Mouse (Mus musculus): ENCODE measurements around the gene Urah.

Urah gene

GRCm38 (mm10) chr7:140840750-140841735, 6.2 kb downstream of the Urah start:
- no peak for DNase-seq

GRCm38 (mm10) chr7:140843806-140844205, 9.0 kb downstream of the Urah start:
- DNase-seq, result no peak

- peak; percentile 75 for DNase-seq
These were observed 10.3 kb downstream of the Urah start, which contains the start of gene Scgb1c1 for GRCm38 (mm10) chr7:140844905-140845665. TSS of gene Scgb1c1 (plus strand) at chr7:140845547.

- no peak for DNase-seq
These were observed 10.9 kb downstream of the Urah start for GRCm38 (mm10) chr7:140845683-140846082.

GRCm38 (mm10) chr7:140846676-140847075, 11.9 kb downstream of the Urah start:
- no peak for DNase-seq

GRCm38 (mm10) chr7:140847755-140848580, 13.2 kb downstream of the Urah start, which contains the start of gene Odf3:
TSS of gene Odf3 (plus strand) at chr7:140847805.
- DNase-seq, result no peak

GRCm38 (mm10) chr7:140848591-140848990, 13.8 kb downstream of the Urah start:
- no peak for DNase-seq

GRCm38 (mm10) chr7:140851916-140852315, 17.1 kb downstream of the Urah start:
- no peak for DNase-seq

- DNase-seq, result no peak
These were observed 18.6 kb downstream of the Urah start for GRCm38 (mm10) chr7:140853386-140853785.

- no peak for DNase-seq
These were observed 19.7 kb downstream of the Urah start for GRCm38 (mm10) chr7:140854483-140854882.

GRCm38 (mm10) chr7:140855181-140855580, 20.4 kb downstream of the Urah start:
- DNase-seq, result no peak

- peak; percentile 88 for DNase-seq
These were observed 21.3 kb downstream of the Urah start, which contains the start of gene Gm45785 for GRCm38 (mm10) chr7:140855860-140856784. TSS of gene Gm45785 (minus strand) at chr7:140856331.

- peak; percentile 89 for DNase-seq
These were observed 22.1 kb downstream of the Urah start, which contains the start of gene Ric8a for GRCm38 (mm10) chr7:140856785-140857549. TSS of gene Ric8a (plus strand) at chr7:140856957.

- DNase-seq, result no peak
These were observed 23.0 kb downstream of the Urah start, which contains the start of gene Bet1l for GRCm38 (mm10) chr7:140857550-140858505. TSS of gene Bet1l (minus strand) at chr7:140857577.

- DNase-seq, result no peak
These were observed 23.9 kb downstream of the Urah start for GRCm38 (mm10) chr7:140858746-140859145.

- no peak for DNase-seq
These were observed 25.2 kb downstream of the Urah start for GRCm38 (mm10) chr7:140859997-140860396.

- no peak for DNase-seq
These were observed 25.9 kb downstream of the Urah start for GRCm38 (mm10) chr7:140860728-140861127.

- no peak for DNase-seq
These were observed 29.9 kb downstream of the Urah start for GRCm38 (mm10) chr7:140864761-140865160.

- DNase-seq, result no peak
These were observed 39.4 kb downstream of the Urah start for GRCm38 (mm10) chr7:140874224-140874623.

Measured in cerebellum, adult 11-12 months (tissue).